Mouse (Mus musculus): ENCODE results near the gene Tmem106a.

GRCm38 (mm10) chr11:101626649-101626994 is 44.6 kb downstream of the Tmem106a start:
- TF ChIP-seq MAX (IDR thresholded peaks at IDR 0.05) = no peak
- no peak for TF ChIP-seq USF1 (IDR thresholded peaks at IDR 0.05; ENCODE audit: low read depth)
- TF ChIP-seq MYOD1 (IDR thresholded peaks at IDR 0.05; ENCODE audit: control insufficient read depth, insufficient read length, low read depth) = no peak
- no peak for TF ChIP-seq CTCF (IDR thresholded peaks at IDR 0.05; ENCODE audit: control insufficient read depth, insufficient read depth, insufficient read length)
- TF ChIP-seq MYOG (IDR thresholded peaks at IDR 0.05; ENCODE audit: control insufficient read depth, extremely low read depth, insufficient read length) = no peak
- TF ChIP-seq CEBPB (IDR thresholded peaks at IDR 0.05; ENCODE audit: low read depth) = no peak
